ENCODE assay signal across 12 mouse cellular contexts in the genomic region with DNA sequence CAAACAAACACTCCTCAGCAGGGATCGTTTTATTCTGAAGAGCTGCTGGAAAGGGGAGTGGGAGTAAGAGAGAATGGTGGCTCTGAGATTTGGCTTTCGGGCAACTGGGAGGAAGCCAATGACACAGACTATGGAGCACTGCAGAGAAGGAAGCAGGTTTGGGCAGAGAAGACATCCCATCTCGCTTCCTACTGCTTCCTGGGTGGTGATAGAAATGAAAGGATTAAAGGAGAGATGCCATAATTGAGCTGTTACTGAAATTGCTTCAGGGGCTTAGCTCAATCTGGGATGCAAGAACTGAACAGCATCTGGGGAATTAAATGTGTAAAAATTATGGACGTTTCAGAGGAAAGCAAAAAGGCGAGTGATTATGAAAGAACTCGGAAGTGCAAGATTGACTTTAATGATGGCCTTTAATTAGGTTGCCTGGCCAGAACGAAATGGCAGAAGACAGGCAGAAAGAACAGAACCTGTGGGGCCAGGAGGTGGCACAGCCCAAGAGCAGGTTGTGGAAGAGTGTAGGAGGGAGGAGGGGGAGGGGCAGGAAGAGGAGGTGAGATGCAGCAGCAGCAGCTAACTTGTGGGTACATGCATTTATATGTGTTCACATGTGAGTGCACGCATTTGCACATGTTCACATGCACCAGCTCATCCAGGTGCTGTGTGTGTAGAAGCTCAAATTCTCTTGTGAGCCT.
A peak's percentile ranks its signal among the peaks of the same experiment; 100 is the strongest.
DNase-seq lines count a peak whose midpoint lies in the region; ATAC-seq and TF ChIP-seq lines count a peak whose summit lies in the region.
"Had no signal": no experiment of that assay in that cellular context is flagged by ENCODE, and none has a peak within 500 bp of the region (broad histone marks: within the 10 kb centered on the region; RNA-seq: fewer than 3 reads in every experiment).

No protein-coding gene starts in this region.

- 24% methylated on average over 8 of the region's 8 CpGs for WGBS in cerebellum, adult 2 months
- WGBS in hindbrain, embryonic 15.5 days, result 38% methylated on average over 8 of the region's 8 CpGs
- 75% methylated on average over 8 of the region's 8 CpGs for WGBS in lung, adult 2 months

- no peak overlapping the region for H3K9ac ChIP-seq in hindbrain, embryonic 15.5 days
- H3K9ac ChIP-seq: heart, embryonic 15.5 days; kidney, embryonic 15.5 days; lung, embryonic 14.5 days had no signal

- peaks cover 65% of the 10 kb centered on the region for H3K4me1 ChIP-seq in cerebellum, adult 2 months (ENCODE audit: control insufficient read depth, insufficient read depth, low read length)
- peaks cover 32% of the 10 kb centered on the region for H3K4me1 ChIP-seq in hindbrain, embryonic 15.5 days (replicated peaks)
- no peaks in the 10 kb centered on the region for H3K4me1 ChIP-seq in lung, adult 2 months (ENCODE audit: control insufficient read depth, insufficient read depth, low read length)
- H3K4me1 ChIP-seq: heart, embryonic 15.5 days; kidney, embryonic 15.5 days had no signal

- no peaks in the 10 kb centered on the region for H3K27me3 ChIP-seq in cerebellum, adult 2 months (ENCODE audit: control insufficient read depth, insufficient read depth, low read length)
- no peaks in the 10 kb centered on the region for H3K27me3 ChIP-seq in hindbrain, embryonic 15.5 days
- H3K27me3 ChIP-seq: kidney, embryonic 15.5 days had no signal

- no peak for TF ChIP-seq CTCF in cerebellum, adult 2 months (IDR thresholded peaks at IDR 0.05; ENCODE audit: borderline replicate concordance, insufficient read depth, low read depth, low read length)
- TF ChIP-seq CTCF in lung, adult 2 months (IDR thresholded peaks at IDR 0.05; ENCODE audit: insufficient read depth, low read length), result no peak

- no peak overlapping the region for H3K4me3 ChIP-seq in cerebellum, adult 2 months (replicated peaks; ENCODE audit: insufficient read depth, low read depth, low read length)
- no peak overlapping the region for H3K4me3 ChIP-seq in hindbrain, embryonic 15.5 days
- no peak overlapping the region for H3K4me3 ChIP-seq in lung, adult 2 months (replicated peaks; ENCODE audit: extremely low read depth, low read depth, low read length)
- H3K4me3 ChIP-seq: heart, embryonic 15.5 days; kidney, embryonic 15.5 days had no signal

- TF ChIP-seq POLR2A in cerebellum, adult 2 months (IDR thresholded peaks at IDR 0.05; ENCODE audit: borderline replicate concordance, insufficient read depth, low read length), result no peak
- no peak for TF ChIP-seq POLR2A in lung, adult 2 months (IDR thresholded peaks at IDR 0.05; ENCODE audit: borderline replicate concordance, extremely low read depth, low read depth, low read length)

- DNase-seq in cerebellum, adult 2 months, result peak in 1 of 2 experiments; percentile 55
- DNase-seq in cerebellum, adult 9-10 months, result no peak
- DNase-seq in retina, postnatal 1 day, result peak; percentile 37
- DNase-seq in retina, embryonic 14.5 days (ENCODE audit: low spot score), result no peak
- peak; percentile 43 for DNase-seq in right cerebral cortex, postnatal 4 days
- DNase-seq in lung, adult 2 months, result no peak
- DNase-seq in kidney, postnatal 4 days, result no peak
- DNase-seq: adrenal gland, adult 2 months; lung, embryonic 14.5 days had no signal

- H3K27ac ChIP-seq in cerebellum, adult 2 months (ENCODE audit: insufficient read depth, low read length), result peak overlapping the region; percentile 86
- H3K27ac ChIP-seq in hindbrain, embryonic 15.5 days (replicated peaks), result peak overlapping the region; percentile 69
- H3K27ac ChIP-seq: heart, embryonic 15.5 days; kidney, embryonic 15.5 days had no signal

- no peak overlapping the region for H3K4me2 ChIP-seq in hindbrain, embryonic 15.5 days
- H3K4me2 ChIP-seq: heart, embryonic 15.5 days; kidney, embryonic 15.5 days; lung, embryonic 14.5 days had no signal

- H3K36me3 ChIP-seq in hindbrain, embryonic 15.5 days, result 0 out of 2 replicates have a peak, but pooled peaks cover 3% of the 10 kb centered on the region
- H3K36me3 ChIP-seq: heart, embryonic 15.5 days; kidney, embryonic 15.5 days had no signal

- no peak for ATAC-seq in hindbrain, embryonic 15.5 days (ENCODE audit: low FRiP score, low read depth)

- no peaks in the 10 kb centered on the region for H3K9me3 ChIP-seq in hindbrain, embryonic 15.5 days
- H3K9me3 ChIP-seq: heart, embryonic 15.5 days; kidney, embryonic 15.5 days had no signal

Comparison
In these comparisons a context has a peak if more than half of its experiments do, and no peak if none do; other contexts are left out.
1. DNase-seq: peak in retina, postnatal 1 day (single experiment) and right cerebral cortex, postnatal 4 days (single experiment); none in cerebellum, adult 9-10 months (single experiment), retina, embryonic 14.5 days (single experiment), lung, adult 2 months (single experiment) and kidney, postnatal 4 days (0 of 2).